In genomic region chr9:115049981-115050720, GRCm38 (mm10) we compare ENCODE assay signal across 9 mouse cellular contexts.
A peak's percentile ranks its signal among the peaks of the same experiment; 100 is the strongest.
DNase-seq lines count a peak whose midpoint lies in the region; ATAC-seq and TF ChIP-seq lines count a peak whose summit lies in the region.
"Had no signal": no experiment of that assay in that cellular context is flagged by ENCODE, and none has a peak within 500 bp of the region (broad histone marks: within the 10 kb centered on the region; RNA-seq: fewer than 3 reads in every experiment).

No protein-coding gene starts in this region.

- no peak overlapping the region for H3K27ac ChIP-seq in heart, postnatal 0 days (ENCODE audit: low read depth)

- H3K4me1 ChIP-seq in heart, postnatal 0 days (ENCODE audit: control insufficient read depth, insufficient read depth), result peaks cover 28% of the 10 kb centered on the region

- H3K27me3 ChIP-seq in heart, postnatal 0 days (ENCODE audit: control insufficient read depth, insufficient read depth, low read length), result no peaks in the 10 kb centered on the region

- no peak for TF ChIP-seq CTCF in heart, postnatal 0 days (IDR thresholded peaks at IDR 0.05; ENCODE audit: low read depth)

- no peaks in the 10 kb centered on the region for H3K9me3 ChIP-seq in heart, postnatal 0 days (replicated peaks; ENCODE audit: control insufficient read depth, low read length)

- no peak overlapping the region for H3K4me3 ChIP-seq in heart, postnatal 0 days (ENCODE audit: low read depth, low read length)
- H3K4me3 ChIP-seq: erythroblast, embryonic 14.5 days had no signal

- peak; percentile 46 for DNase-seq in left cerebral cortex, postnatal 4 days
- DNase-seq in left cerebral cortex, adult 9 months (ENCODE audit: low spot score in 2 of 2), result no peak
- peak; percentile 69 for DNase-seq in adrenal gland, postnatal 14 days
- peak; percentile 63 for DNase-seq in heart, postnatal 0 days (ENCODE audit: low spot score)
- DNase-seq in lung, postnatal 36 days, result peak; percentile 94
- DNase-seq in frontal cortex, postnatal 14 days (ENCODE audit: low spot score in 2 of 2), result no peak
- no peak for DNase-seq in spleen, postnatal 10 days (ENCODE audit: low spot score in 2 of 2)
- no peak for DNase-seq in frontal cortex, postnatal 36 days (ENCODE audit: low spot score in 2 of 2)

- ATAC-seq in heart, postnatal 0 days (ENCODE audit: insufficient read depth, low read depth), result peak; percentile 52; the same call in 1 of the 2 replicates

- 56% methylated on average over 13 of the region's 13 CpGs for WGBS in heart, postnatal 0 days

- no peak for TF ChIP-seq EP300 in heart, postnatal 0 days (IDR thresholded peaks at IDR 0.05; ENCODE audit: low read depth)

- H3K4me2 ChIP-seq in heart, postnatal 0 days (ENCODE audit: low read depth, low read length), result no peak overlapping the region

- intact Hi-C loops in left cerebral cortex, postnatal 4 days (cut with DNase I), result no loop called here

- H3K9ac ChIP-seq in heart, postnatal 0 days (replicated peaks; ENCODE audit: low read depth, low read length), result no peak overlapping the region

- no peaks in the 10 kb centered on the region for H3K36me3 ChIP-seq in heart, postnatal 0 days (replicated peaks; ENCODE audit: control insufficient read depth, insufficient read depth, low read length)

Comparison
In these comparisons a context has a peak if more than half of its experiments do, and no peak if none do; other contexts are left out.
1. DNase-seq: peak in left cerebral cortex, postnatal 4 days (single experiment), adrenal gland, postnatal 14 days (single experiment), heart, postnatal 0 days (single experiment) and lung, postnatal 36 days (single experiment); none in left cerebral cortex, adult 9 months (0 of 2), frontal cortex, postnatal 14 days (0 of 2), spleen, postnatal 10 days (0 of 2) and frontal cortex, postnatal 36 days (0 of 2).